Mouse (Mus musculus): ENCODE measurements at regions not wholly inside any gene's neighbourhood (a gene's known extent, or its start where the extent isn't known, plus 50 kb on each side); places are given as distances from the start of the nearest gene placed in this dataset.

- TF ChIP-seq CTCF (IDR thresholded peaks at IDR 0.05; ENCODE audit: low read depth, low read length) (no peak), POLR2A (IDR thresholded peaks at IDR 0.05; ENCODE audit: insufficient read depth, low read length) (no peak), EP300 (IDR thresholded peaks at IDR 0.05; ENCODE audit: insufficient read depth, low read depth, low read length) (no peak)
These were observed 161.4 kb upstream of the Ubr2 start for GRCm38 (mm10) chr17:47171801-47172200.
